Mouse (Mus musculus) limb, embryonic 11.5 days (tissue): ENCODE results near the gene Bicc1. TPM values are rescaled to one million over a fixed set of nuclear protein-coding genes. Genes with fewer than 3 reads are reported as not detected.

Source experiments
- ATAC-seq: fragments of 200-750 bp; cut with Nextera tagmentation; 2 replicates; pipeline ENCODE4 v1.8.0; 2017; ENCODE audit warnings: low read depth; ENCODE audit not compliant: insufficient number of reproducible peaks, low FRiP score, low TSS enrichment
- DNase-seq: peaks from one replicate; pipeline ENCODE4 v3.0.0-alpha.2; 2015; ENCODE audit warnings: low spot score
- H3K27ac ChIP-seq: fragments of 300-500 bp; sonication (generic); replicated peaks from 2 replicates; pipeline ENCODE4 v1.5.1; 2014; ENCODE audit warnings: low read depth, mild to moderate bottlenecking, low read length
- H3K27me3 ChIP-seq: fragments of 300-500 bp; sonication (generic); 2 replicates; pipeline ENCODE4 v1.6.1; 2014; ENCODE audit warnings: mild to moderate bottlenecking, low read length, mixed read lengths; ENCODE audit not compliant: control insufficient read depth, insufficient read depth
- H3K36me3 ChIP-seq: fragments of 300-500 bp; sonication (generic); 2 replicates; pipeline ENCODE4 v1.6.1; 2014; ENCODE audit warnings: mild to moderate bottlenecking, low read length, moderate library complexity, mixed read lengths; ENCODE audit not compliant: control insufficient read depth, insufficient read depth
- H3K4me1 ChIP-seq: fragments of 300-500 bp; sonication (generic); 2 replicates; pipeline ENCODE4 v1.6.1; 2014; ENCODE audit warnings: low read length, mixed read lengths; ENCODE audit not compliant: control insufficient read depth, insufficient read depth
- H3K4me2 ChIP-seq: fragments of 300-500 bp; sonication (generic); 2 replicates; pipeline ENCODE4 v1.6.1; 2014; ENCODE audit warnings: low read depth, mild to moderate bottlenecking, moderate library complexity; ENCODE audit not compliant: severe bottlenecking
- H3K4me3 ChIP-seq: fragments of 300-500 bp; sonication (generic); 2 replicates; pipeline ENCODE4 v1.5.1; 2014; ENCODE audit warnings: low read depth, low read length
- H3K9ac ChIP-seq: fragments of 300-500 bp; sonication (generic); 2 replicates; pipeline ENCODE4 v1.6.1; 2014; ENCODE audit warnings: mild to moderate bottlenecking, low read length
- H3K9me3 ChIP-seq: fragments of 300-500 bp; sonication (generic); 2 replicates; pipeline ENCODE4 v1.6.1; 2016; ENCODE audit warnings: low read length; ENCODE audit not compliant: control insufficient read depth
- WGBS: fragments of 180-500 bp; shearing (Covaris S2); extraction: QIAGEN DNeasy Blood & Tissue Kit; methylation state at CpG from one replicate; pipeline ENCODE4 v1.1.7; 2014; 5-methylcytosine and 5-hydroxymethylcytosine counted together
- polyA plus RNA-seq: library from polyadenylated mRNA; unstranded; fragments of >200 nt; fragmentation: Nextera tagmentation; extraction: Ambion mirVana; gene quantifications from 2 replicates; pipeline ENCODE4 v1.2.1, GENCODE M21; 2014

Gene Bicc1
- polyA plus RNA-seq, 1 experiment from 2014 or later: 8.5 TPM

GRCm38 (mm10) chr10:70982156-70982555 is 177.3 kb downstream of the Bicc1 start:
- Histone ChIP-seq H3K27me3 (no peaks in the 10 kb centered on the region), H3K4me1 (peaks cover 8% of the 10 kb centered on the region; the same call in 1 of the 2 replicates), H3K4me2 (no peak overlapping the region), H3K9ac (no peak overlapping the region), H3K27ac (no peak overlapping the region), H3K36me3 (no peaks in the 10 kb centered on the region), H3K4me3 (no peak overlapping the region), H3K9me3 (no peaks in the 10 kb centered on the region)
- ATAC-seq: no peak
- WGBS: 92% methylated on average over 7 of the region's 7 CpGs
- DNase-seq: no peak

DNA sequence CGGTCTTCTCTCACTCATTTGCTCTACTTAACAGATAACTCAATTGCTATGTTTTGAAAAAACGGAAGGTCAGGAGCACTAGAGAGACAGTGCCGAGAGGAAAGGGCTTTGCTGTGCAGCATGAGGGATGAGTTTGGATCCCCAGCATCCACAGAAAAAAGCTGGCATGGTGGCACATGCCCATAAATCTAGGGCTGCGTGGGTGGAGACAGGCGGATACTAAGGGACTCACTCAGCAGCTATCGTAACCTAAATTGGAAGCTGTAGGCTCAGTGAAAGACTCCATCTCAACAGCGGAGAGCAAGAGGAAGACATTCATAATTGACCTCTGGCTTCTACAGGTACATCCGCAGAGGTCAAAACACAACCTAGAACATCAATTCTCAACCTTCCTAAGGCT is 179.8 kb downstream of the Bicc1 start:
- no peaks in the 10 kb centered on the region for H3K36me3 ChIP-seq
- no peaks in the 10 kb centered on the region for H3K27me3 ChIP-seq
- H3K9ac ChIP-seq: no peak overlapping the region
- 94% methylated on average over 8 of the region's 8 CpGs for WGBS
- H3K4me3 ChIP-seq: no peak overlapping the region
- ATAC-seq (no peak), DNase-seq (no peak)
- peaks cover 8% of the 10 kb centered on the region; the same call in 1 of the 2 replicates for H3K4me1 ChIP-seq
- no peaks in the 10 kb centered on the region for H3K9me3 ChIP-seq
- H3K27ac ChIP-seq: no peak overlapping the region
- no peak overlapping the region for H3K4me2 ChIP-seq

DNA sequence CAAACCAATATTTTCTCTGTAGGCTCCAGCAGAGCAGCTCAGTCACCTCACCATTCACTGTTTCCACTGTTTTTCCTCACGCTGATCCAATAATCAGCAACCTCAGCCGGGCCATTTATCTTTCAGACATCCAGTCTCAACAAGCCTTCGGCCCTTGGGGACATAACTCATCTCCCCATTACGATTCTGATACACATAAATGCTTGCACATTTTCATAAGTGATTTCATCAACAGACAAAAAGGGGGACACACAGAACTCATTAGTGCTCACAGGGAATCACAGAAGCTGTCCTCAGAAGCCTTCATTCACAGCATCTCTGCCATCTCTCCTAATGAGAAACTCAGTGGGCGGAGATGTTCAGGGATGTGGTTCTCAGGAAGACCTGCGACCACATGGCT is 182.4 kb downstream of the Bicc1 start:
- Histone ChIP-seq H3K4me2 (no peak overlapping the region), H3K4me1 (no peaks in the 10 kb centered on the region), H3K27me3 (no peaks in the 10 kb centered on the region), H3K36me3 (no peaks in the 10 kb centered on the region), H3K9me3 (no peaks in the 10 kb centered on the region), H3K9ac (no peak overlapping the region), H3K27ac (no peak overlapping the region), H3K4me3 (no peak overlapping the region)
- ATAC-seq (no peak), DNase-seq (no peak)
- WGBS: 59% methylated on average over 6 of the region's 6 CpGs

- no peaks in the 10 kb centered on the region for H3K4me1 ChIP-seq
- no peaks in the 10 kb centered on the region for H3K9me3 ChIP-seq
- H3K27ac ChIP-seq: no peak overlapping the region
- no peak overlapping the region for H3K4me3 ChIP-seq
- ATAC-seq (no peak), DNase-seq (no peak)
- no peaks in the 10 kb centered on the region for H3K27me3 ChIP-seq
- H3K36me3 ChIP-seq: no peaks in the 10 kb centered on the region
- H3K9ac ChIP-seq: no peak overlapping the region
- WGBS: 70% methylated on average over 9 of the region's 9 CpGs
- no peak overlapping the region for H3K4me2 ChIP-seq
Measured at GRCm38 (mm10) chr10:70976633-70977032, 182.9 kb downstream of the Bicc1 start.

GRCm38 (mm10) chr10:70971156-70971555 is 188.3 kb downstream of the Bicc1 start:
- 92% methylated on average over 11 of the region's 11 CpGs for WGBS
- ATAC-seq: no peak

GRCm38 (mm10) chr10:70968848-70969683 is 190.4 kb downstream of the Bicc1 start:
- no peak overlapping the region for H3K9ac ChIP-seq
- 0 out of 2 replicates have a peak overlapping the region, but pooled peaks have one; percentile 18 for H3K4me2 ChIP-seq
- no peak overlapping the region for H3K4me3 ChIP-seq
- no peaks in the 10 kb centered on the region for H3K9me3 ChIP-seq
- H3K27ac ChIP-seq: no peak overlapping the region
- ATAC-seq: peak; percentile 32; the same call in 1 of the 2 replicates
- no peaks in the 10 kb centered on the region for H3K27me3 ChIP-seq
- peak; percentile 43 for DNase-seq
- 16% methylated on average over 13 of the region's 13 CpGs for WGBS
- peaks cover 15% of the 10 kb centered on the region; the same call in 1 of the 2 replicates for H3K4me1 ChIP-seq
- no peaks in the 10 kb centered on the region for H3K36me3 ChIP-seq

More at GRCm38 (mm10) chr10:70971156-70971555, 188.3 kb downstream of the Bicc1 start:
- H3K9me3 ChIP-seq: no peaks in the 10 kb centered on the region
- no peak overlapping the region for H3K4me3 ChIP-seq
- H3K9ac ChIP-seq: no peak overlapping the region
- no peaks in the 10 kb centered on the region for H3K36me3 ChIP-seq
- no peak for DNase-seq
- H3K27ac ChIP-seq: no peak overlapping the region
- H3K27me3 ChIP-seq: no peaks in the 10 kb centered on the region
- H3K4me2 ChIP-seq: no peak overlapping the region
- H3K4me1 ChIP-seq: peaks cover 15% of the 10 kb centered on the region; the same call in 1 of the 2 replicates

GRCm38 (mm10) chr10:70966642-70967345 is 192.7 kb downstream of the Bicc1 start:
- Histone ChIP-seq H3K36me3 (no peaks in the 10 kb centered on the region), H3K9me3 (no peaks in the 10 kb centered on the region), H3K9ac (no peak overlapping the region), H3K27ac (no peak overlapping the region), H3K4me2 (no peak overlapping the region), H3K27me3 (no peaks in the 10 kb centered on the region), H3K4me1 (peaks cover 15% of the 10 kb centered on the region; the same call in 1 of the 2 replicates), H3K4me3 (no peak overlapping the region)
- 72% methylated on average over 16 of the region's 16 CpGs for WGBS
- no peak for DNase-seq
- no peak for ATAC-seq

GRCm38 (mm10) chr10:70964706-70965105 is 194.8 kb downstream of the Bicc1 start:
- Histone ChIP-seq H3K4me3 (no peak overlapping the region), H3K27me3 (no peaks in the 10 kb centered on the region), H3K36me3 (no peaks in the 10 kb centered on the region), H3K9me3 (no peaks in the 10 kb centered on the region), H3K27ac (no peak overlapping the region), H3K4me1 (peaks cover 15% of the 10 kb centered on the region; the same call in 1 of the 2 replicates), H3K4me2 (no peak overlapping the region), H3K9ac (no peak overlapping the region)
- ATAC-seq: no peak
- WGBS: 40% methylated on average over 8 of the region's 8 CpGs
- DNase-seq: no peak
